In the genomic region with DNA sequence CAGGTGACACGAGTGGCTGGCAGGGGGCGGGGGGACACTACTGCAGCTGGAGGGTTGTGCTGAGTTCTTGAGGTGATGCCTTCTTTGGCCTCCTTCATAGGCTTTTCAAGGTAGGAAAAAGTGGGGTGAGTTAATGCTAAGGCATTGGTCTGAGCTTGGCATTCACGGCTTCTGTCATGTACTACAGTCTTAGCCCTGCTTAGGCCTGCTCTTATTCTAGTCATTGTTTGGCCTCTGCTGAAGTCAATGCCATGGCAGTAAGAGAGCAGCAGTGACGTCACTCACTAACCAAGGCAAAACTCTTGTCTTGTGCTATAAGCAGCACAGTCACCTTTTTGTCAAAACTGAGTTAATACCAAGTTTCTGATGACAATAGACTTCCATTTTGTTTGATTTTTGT, we compare ENCODE assay signal across 9 mouse cellular contexts. TPM values are rescaled to one million over a fixed set of nuclear protein-coding genes. Genes with fewer than 3 reads are reported as not detected.
A peak's percentile ranks its signal among the peaks of the same experiment; 100 is the strongest.
DNase-seq lines count a peak whose midpoint lies in the region; ATAC-seq and TF ChIP-seq lines count a peak whose summit lies in the region.
"Had no signal": no experiment of that assay in that cellular context is flagged by ENCODE, and none has a peak within 500 bp of the region (broad histone marks: within the 10 kb centered on the region; RNA-seq: fewer than 3 reads in every experiment).

No protein-coding gene starts in this region.

- H3K4me1 ChIP-seq in lung, postnatal 0 days (ENCODE audit: insufficient read depth, low read depth, low read length), result peaks cover 8% of the 10 kb centered on the region; the same call in 1 of the 2 replicates
- peaks cover 38% of the 10 kb centered on the region for H3K4me1 ChIP-seq in forebrain, embryonic 12.5 days
- H3K4me1 ChIP-seq in limb, embryonic 12.5 days (replicated peaks), result peaks cover 29% of the 10 kb centered on the region
- peaks cover 21% of the 10 kb centered on the region; the same call in 1 of the 2 replicates for H3K4me1 ChIP-seq in stomach, embryonic 14.5 days (ENCODE audit: control insufficient read depth, insufficient read depth, low read length)

- H3K27me3 ChIP-seq in lung, postnatal 0 days (replicated peaks; ENCODE audit: insufficient read depth, low read length), result no peaks in the 10 kb centered on the region
- no peaks in the 10 kb centered on the region for H3K27me3 ChIP-seq in forebrain, embryonic 12.5 days
- H3K27me3 ChIP-seq in limb, embryonic 12.5 days, result no peaks in the 10 kb centered on the region
- no peaks in the 10 kb centered on the region for H3K27me3 ChIP-seq in stomach, embryonic 14.5 days (ENCODE audit: control insufficient read depth, insufficient read depth, low read length)

- H3K9ac ChIP-seq in lung, postnatal 0 days (replicated peaks; ENCODE audit: low read depth), result no peak overlapping the region
- H3K9ac ChIP-seq in forebrain, embryonic 12.5 days, result peak overlapping the region; percentile 99
- H3K9ac ChIP-seq in limb, embryonic 12.5 days (replicated peaks), result peak overlapping the region; percentile 100; the same call in 1 of the 2 replicates
- H3K9ac ChIP-seq in stomach, embryonic 14.5 days (replicated peaks; ENCODE audit: low read depth, low read length), result peak overlapping the region; percentile 100

- H3K9me3 ChIP-seq in lung, postnatal 0 days (ENCODE audit: low read length), result no peaks in the 10 kb centered on the region
- H3K9me3 ChIP-seq in forebrain, embryonic 12.5 days, result no peaks in the 10 kb centered on the region
- no peaks in the 10 kb centered on the region for H3K9me3 ChIP-seq in limb, embryonic 12.5 days
- no peaks in the 10 kb centered on the region for H3K9me3 ChIP-seq in stomach, embryonic 14.5 days (ENCODE audit: control insufficient read depth, low read depth, low read length)

- no peak for ATAC-seq in lung, postnatal 0 days
- ATAC-seq in forebrain, embryonic 12.5 days (ENCODE audit: low FRiP score), result no peak
- no peak for ATAC-seq in limb, embryonic 12.5 days (ENCODE audit: insufficient number of reproducible peaks, insufficient read depth, low FRiP score, low TSS enrichment, low read depth)
- ATAC-seq in stomach, embryonic 14.5 days (ENCODE audit: insufficient number of reproducible peaks, insufficient read depth, low FRiP score, low read depth), result no peak

- H3K27ac ChIP-seq in lung, postnatal 0 days (ENCODE audit: low read length), result peak overlapping the region; percentile 99
- no peak overlapping the region for H3K27ac ChIP-seq in forebrain, embryonic 12.5 days
- H3K27ac ChIP-seq in limb, embryonic 12.5 days, result peak overlapping the region; percentile 100; the same call in 1 of the 2 replicates
- H3K27ac ChIP-seq in stomach, embryonic 14.5 days (ENCODE audit: low read length), result no peak overlapping the region
- H3K27ac ChIP-seq: macrophage had no signal

- H3K36me3 ChIP-seq in lung, postnatal 0 days (ENCODE audit: insufficient read depth, low read length), result 0 out of 2 replicates have a peak, but pooled peaks cover 13% of the 10 kb centered on the region
- H3K36me3 ChIP-seq in forebrain, embryonic 12.5 days (replicated peaks), result peaks cover 45% of the 10 kb centered on the region
- peaks cover 54% of the 10 kb centered on the region for H3K36me3 ChIP-seq in limb, embryonic 12.5 days
- peaks cover 44% of the 10 kb centered on the region for H3K36me3 ChIP-seq in stomach, embryonic 14.5 days (ENCODE audit: control insufficient read depth, insufficient read depth, low read length)

- peak overlapping the region; percentile 99; the same call in 1 of the 2 replicates for H3K4me3 ChIP-seq in lung, postnatal 0 days (ENCODE audit: low read depth, low read length)
- H3K4me3 ChIP-seq in forebrain, embryonic 12.5 days (replicated peaks), result peak overlapping the region; percentile 100
- peak overlapping the region; percentile 100 for H3K4me3 ChIP-seq in limb, embryonic 12.5 days (replicated peaks)
- peak overlapping the region; percentile 100 for H3K4me3 ChIP-seq in stomach, embryonic 14.5 days (ENCODE audit: low read depth, low read length)

- no peak for TF ChIP-seq EP300 in lung, postnatal 0 days (IDR thresholded peaks at IDR 0.05)

- TF ChIP-seq CTCF in lung, postnatal 0 days (IDR thresholded peaks at IDR 0.05), result no peak

- DNase-seq in lung, postnatal 0 days (ENCODE audit: low spot score), result peak; percentile 67
- no peak for DNase-seq in lung, postnatal 10 days
- no peak for DNase-seq in spleen, adult 18-20 months
- DNase-seq in cerebellum, postnatal 36 days, result no peak
- no peak for DNase-seq in layer of hippocampus, adult 11-12 months (ENCODE audit: low spot score)

- 27% methylated on average over 4 of the region's 4 CpGs for WGBS in lung, postnatal 0 days
- 42% methylated on average over 4 of the region's 4 CpGs for WGBS in forebrain, embryonic 12.5 days
- 70% methylated on average over 4 of the region's 4 CpGs for WGBS in limb, embryonic 12.5 days
- 38% methylated on average over 4 of the region's 4 CpGs for WGBS in stomach, embryonic 14.5 days

- H3K4me2 ChIP-seq in lung, postnatal 0 days (replicated peaks; ENCODE audit: low read depth, low read length), result peak overlapping the region; percentile 86
- peak overlapping the region; percentile 96 for H3K4me2 ChIP-seq in forebrain, embryonic 12.5 days
- H3K4me2 ChIP-seq in limb, embryonic 12.5 days, result peak overlapping the region; percentile 99
- H3K4me2 ChIP-seq in stomach, embryonic 14.5 days (replicated peaks; ENCODE audit: low read depth, low read length), result peak overlapping the region; percentile 96

RNA-seq across cellular contexts. Expression of a gene that starts 2.6 kb away (rescaled TPM):
- 16.3 and 21.3 TPM in 2 replicates for polyA plus RNA-seq in lung, postnatal 0 days (2015; fragmentation: Nextera tagmentation; extraction: Ambion mirVana)
- 39.3 and 39.9 TPM in 2 replicates for polyA plus RNA-seq in forebrain, embryonic 12.5 days (2016; fragmentation: Nextera tagmentation; extraction: Ambion mirVana)
- polyA plus RNA-seq in limb, embryonic 12.5 days (2016; fragmentation: Nextera tagmentation; extraction: Ambion mirVana), result 32.7 and 35.3 TPM in 2 replicates
- 21.6 and 22.3 TPM in 2 replicates for polyA plus RNA-seq in stomach, embryonic 14.5 days (2014; fragmentation: Nextera tagmentation; extraction: Ambion mirVana)

RNA-seq across cellular contexts. Expression of a gene that starts 6.8 kb away (rescaled TPM):
- 22.7 and 22.9 TPM in 2 replicates for polyA plus RNA-seq in lung, postnatal 0 days (2015; fragmentation: Nextera tagmentation; extraction: Ambion mirVana)
- polyA plus RNA-seq in forebrain, embryonic 12.5 days (2016; fragmentation: Nextera tagmentation; extraction: Ambion mirVana), result 63.2 and 67.4 TPM in 2 replicates
- 48.1 and 54.1 TPM in 2 replicates for polyA plus RNA-seq in limb, embryonic 12.5 days (2016; fragmentation: Nextera tagmentation; extraction: Ambion mirVana)
- 33.7 and 35.1 TPM in 2 replicates for polyA plus RNA-seq in stomach, embryonic 14.5 days (2014; fragmentation: Nextera tagmentation; extraction: Ambion mirVana)

RNA-seq across cellular contexts. Expression of a gene that starts 22.8 kb away (rescaled TPM):
- polyA plus RNA-seq in lung, postnatal 0 days (2015; fragmentation: Nextera tagmentation; extraction: Ambion mirVana), result 6.9 and 8.9 TPM in 2 replicates
- polyA plus RNA-seq in forebrain, embryonic 12.5 days (2016; fragmentation: Nextera tagmentation; extraction: Ambion mirVana), result 2.1 and 2.2 TPM in 2 replicates
- polyA plus RNA-seq in limb, embryonic 12.5 days (2016; fragmentation: Nextera tagmentation; extraction: Ambion mirVana), result 0.79 and 1.0 TPM in 2 replicates
- polyA plus RNA-seq in stomach, embryonic 14.5 days (2014; fragmentation: Nextera tagmentation; extraction: Ambion mirVana), result 1.7 and 2.3 TPM in 2 replicates

RNA-seq across cellular contexts. Expression of a gene that starts 38.7 kb away (rescaled TPM):
- 1.1 and 1.5 TPM in 2 replicates for polyA plus RNA-seq in lung, postnatal 0 days (2015; fragmentation: Nextera tagmentation; extraction: Ambion mirVana)
- 1.5 and 1.6 TPM in 2 replicates for polyA plus RNA-seq in forebrain, embryonic 12.5 days (2016; fragmentation: Nextera tagmentation; extraction: Ambion mirVana)
- polyA plus RNA-seq in limb, embryonic 12.5 days (2016; fragmentation: Nextera tagmentation; extraction: Ambion mirVana), result 2.5 and 3.3 TPM in 2 replicates
- 5.6 and 7.7 TPM in 2 replicates for polyA plus RNA-seq in stomach, embryonic 14.5 days (2014; fragmentation: Nextera tagmentation; extraction: Ambion mirVana)

RNA-seq across cellular contexts. Expression of a gene that starts 57.5 kb away (rescaled TPM):
- 38.1 and 40.5 TPM in 2 replicates for polyA plus RNA-seq in lung, postnatal 0 days (2015; fragmentation: Nextera tagmentation; extraction: Ambion mirVana)
- 53.4 and 59.8 TPM in 2 replicates for polyA plus RNA-seq in forebrain, embryonic 12.5 days (2016; fragmentation: Nextera tagmentation; extraction: Ambion mirVana)
- 22.3 and 24.9 TPM in 2 replicates for polyA plus RNA-seq in limb, embryonic 12.5 days (2016; fragmentation: Nextera tagmentation; extraction: Ambion mirVana)
- 61.4 and 62.9 TPM in 2 replicates for polyA plus RNA-seq in stomach, embryonic 14.5 days (2014; fragmentation: Nextera tagmentation; extraction: Ambion mirVana)

Comparison
In these comparisons a context has a peak if more than half of its experiments do, and no peak if none do; other contexts are left out.
1. H3K27ac ChIP-seq: peak in lung, postnatal 0 days (single experiment) and limb, embryonic 12.5 days (single experiment); none in forebrain, embryonic 12.5 days (single experiment) and stomach, embryonic 14.5 days (single experiment).
2. Peak in every context shown above with its lines, with median percentiles within 50 percentile points of each other: H3K4me2 ChIP-seq and H3K4me3 ChIP-seq.